Mouse (Mus musculus) hindbrain, embryonic 13.5 days (tissue): ENCODE results near the gene C130032M10Rik. TPM values are rescaled to one million over a fixed set of nuclear protein-coding genes. Genes with fewer than 3 reads are reported as not detected.

Experiments used
- ATAC-seq: fragments of 200-750 bp; cut with Nextera tagmentation; 2 replicates; pipeline ENCODE4 v1.8.0; 2017; ENCODE audit warnings: moderate TSS enrichment; ENCODE audit not compliant: low FRiP score
- H3K27ac ChIP-seq: fragments of 300-500 bp; sonication (generic); 2 replicates; pipeline ENCODE4 v1.5.1; 2015; ENCODE audit warnings: inconsistent platforms, mild to moderate bottlenecking, moderate library complexity
- H3K27me3 ChIP-seq: fragments of 300-500 bp; sonication (generic); 2 replicates; pipeline ENCODE4 v1.6.1; 2015; ENCODE audit warnings: mild to moderate bottlenecking, inconsistent platforms
- H3K36me3 ChIP-seq: fragments of 300-500 bp; sonication (generic); 2 replicates; pipeline ENCODE4 v1.6.1; 2015; ENCODE audit warnings: mild to moderate bottlenecking, inconsistent platforms
- H3K4me1 ChIP-seq: fragments of 300-500 bp; sonication (generic); replicated peaks from 2 replicates; pipeline ENCODE4 v1.6.1; 2015; ENCODE audit warnings: inconsistent platforms
- H3K4me2 ChIP-seq: fragments of 300-500 bp; sonication (generic); 2 replicates; pipeline ENCODE4 v1.6.1; 2015; ENCODE audit warnings: inconsistent platforms, mild to moderate bottlenecking, moderate library complexity
- H3K4me3 ChIP-seq: fragments of 300-500 bp; sonication (generic); 2 replicates; pipeline ENCODE4 v1.5.1; 2015; ENCODE audit warnings: mild to moderate bottlenecking, inconsistent platforms
- H3K9ac ChIP-seq: fragments of 300-500 bp; sonication (generic); 2 replicates; pipeline ENCODE4 v1.6.1; 2015; ENCODE audit warnings: mild to moderate bottlenecking, inconsistent platforms
- H3K9me3 ChIP-seq: fragments of 300-500 bp; sonication (generic); 2 replicates; pipeline ENCODE4 v1.6.1; 2016; ENCODE audit warnings: inconsistent platforms
- WGBS: fragments of 180-500 bp; shearing (Covaris S2); methylation state at CpG from one replicate; pipeline ENCODE4 v1.1.7; 2015; 5-methylcytosine and 5-hydroxymethylcytosine counted together
- polyA plus RNA-seq: library from polyadenylated mRNA; unstranded; fragments of >200 nt; fragmentation: Nextera tagmentation; extraction: Ambion mirVana; gene quantifications from 2 replicates; pipeline ENCODE4 v1.2.1, GENCODE M21; 2015

The C130032M10Rik gene
- polyA plus RNA-seq, 1 experiment from 2014 or later, result 0.35 TPM

DNA sequence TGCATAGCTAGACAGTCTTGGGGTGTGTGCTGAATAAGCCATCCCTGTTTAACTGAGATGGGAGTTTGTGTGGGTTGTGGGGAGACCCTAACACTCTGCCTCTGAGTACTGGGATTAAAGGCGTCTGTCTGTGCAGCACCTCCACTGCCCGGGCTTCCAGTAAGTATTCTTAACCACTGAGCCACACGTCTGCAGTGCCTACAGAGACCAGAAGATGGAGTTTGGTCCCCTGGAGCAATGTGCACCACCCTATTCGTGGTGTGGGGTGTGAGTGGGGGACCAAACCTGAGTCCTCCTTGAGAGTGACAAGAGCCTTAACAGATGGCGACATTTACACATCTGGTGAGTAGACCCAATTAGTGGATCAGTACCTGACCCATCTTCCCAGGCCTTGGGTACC is 6.5 kb downstream of the C130032M10Rik start:
- no peak for ATAC-seq
- H3K4me1 ChIP-seq, result peaks cover 16% of the 10 kb centered on the region
- H3K27me3 ChIP-seq, result no peaks in the 10 kb centered on the region
- H3K36me3 ChIP-seq, result no peaks in the 10 kb centered on the region
- H3K4me3 ChIP-seq, result no peak overlapping the region
- no peak overlapping the region for H3K4me2 ChIP-seq
- H3K9me3 ChIP-seq, result no peaks in the 10 kb centered on the region
- no peak overlapping the region for H3K9ac ChIP-seq
- H3K27ac ChIP-seq, result no peak overlapping the region
- WGBS, result 64% methylated on average over 5 of the region's 5 CpGs

DNA sequence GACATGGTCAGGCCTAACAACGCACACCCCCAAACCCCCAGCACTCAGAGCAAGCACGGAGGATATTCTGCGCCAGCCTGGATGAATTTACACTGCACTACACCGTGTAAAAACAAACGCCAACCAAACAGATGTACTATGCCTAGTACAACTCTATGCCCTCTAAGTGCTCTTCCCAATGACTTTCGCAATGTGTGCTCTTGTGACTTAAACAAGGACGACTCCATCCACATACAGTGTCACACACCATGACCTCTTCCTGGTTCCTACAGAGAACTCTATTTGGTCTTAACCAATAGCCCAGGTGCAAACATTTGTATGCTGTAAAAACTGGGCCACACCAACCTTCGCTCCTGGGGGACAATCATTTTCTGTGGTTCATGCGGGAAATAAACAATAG is 7.0 kb downstream of the C130032M10Rik start:
- H3K4me3 ChIP-seq, result no peak overlapping the region
- H3K4me2 ChIP-seq, result no peak overlapping the region
- no peaks in the 10 kb centered on the region for H3K9me3 ChIP-seq
- H3K9ac ChIP-seq, result no peak overlapping the region
- H3K4me1 ChIP-seq, result peaks cover 18% of the 10 kb centered on the region
- H3K27ac ChIP-seq, result no peak overlapping the region
- no peak for ATAC-seq
- WGBS, result 90% methylated on average over 9 of the region's 9 CpGs
- no peaks in the 10 kb centered on the region for H3K27me3 ChIP-seq
- H3K36me3 ChIP-seq, result no peaks in the 10 kb centered on the region

DNA sequence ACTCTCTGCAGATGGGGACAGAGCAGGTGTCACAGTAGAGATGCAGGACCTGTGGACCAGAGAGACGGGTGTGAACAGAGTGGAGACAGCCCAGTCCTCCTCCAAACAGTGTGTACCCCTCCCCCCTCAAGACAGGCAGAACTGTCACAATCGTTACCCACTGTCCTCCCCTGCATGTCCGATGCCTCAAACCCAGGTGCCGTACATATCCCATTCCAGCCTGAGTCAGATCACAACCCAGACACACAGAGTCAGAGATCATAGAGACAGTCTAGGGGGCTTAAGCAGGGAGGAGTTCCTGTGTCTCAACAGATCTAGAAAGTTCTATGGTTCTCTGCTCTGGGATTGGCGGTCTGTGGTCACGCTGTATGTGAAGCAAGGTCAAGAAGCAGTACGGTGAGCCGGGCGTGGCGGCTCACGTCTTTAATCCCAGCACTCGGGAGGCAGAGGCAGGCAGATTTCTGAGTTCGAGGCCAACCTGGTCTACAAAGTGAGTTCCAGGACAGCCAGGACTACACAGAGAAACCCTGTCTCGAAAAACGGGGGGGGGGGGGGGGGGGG is 9.7 kb downstream of the C130032M10Rik start:
- Histone ChIP-seq H3K27me3 (no peaks in the 10 kb centered on the region), H3K36me3 (no peaks in the 10 kb centered on the region), H3K4me3 (no peak overlapping the region), H3K9me3 (no peaks in the 10 kb centered on the region), H3K4me2 (no peak overlapping the region), H3K27ac (no peak overlapping the region), H3K4me1 (peaks cover 23% of the 10 kb centered on the region), H3K9ac (no peak overlapping the region)
- no peak for ATAC-seq
- WGBS, result 86% methylated on average over 14 of the region's 15 CpGs

DNA sequence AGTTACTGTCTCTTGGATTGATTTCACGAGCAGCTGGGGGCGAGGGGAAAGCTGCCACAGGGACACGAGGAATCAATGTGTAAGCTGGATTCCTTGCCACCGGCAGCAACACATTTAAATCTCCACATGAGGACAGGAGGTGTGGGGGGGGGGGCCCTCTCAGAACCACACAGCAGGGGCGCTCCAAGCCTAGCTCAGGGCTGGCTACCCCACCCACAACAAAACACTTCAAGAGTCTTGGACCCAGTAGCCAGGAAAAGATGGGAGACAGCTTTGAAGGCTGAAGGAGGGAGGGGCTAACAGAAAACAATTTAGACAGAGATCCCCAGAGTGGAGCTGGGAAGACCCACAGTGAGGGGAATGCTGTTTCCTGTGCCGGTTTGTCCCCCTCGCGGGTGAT is 10.4 kb downstream of the C130032M10Rik start:
- 0 out of 2 replicates have a peak, but pooled peaks have one; percentile 23 for ATAC-seq
- peak overlapping the region; percentile 19; the same call in 1 of the 2 replicates for H3K4me2 ChIP-seq

DNA sequence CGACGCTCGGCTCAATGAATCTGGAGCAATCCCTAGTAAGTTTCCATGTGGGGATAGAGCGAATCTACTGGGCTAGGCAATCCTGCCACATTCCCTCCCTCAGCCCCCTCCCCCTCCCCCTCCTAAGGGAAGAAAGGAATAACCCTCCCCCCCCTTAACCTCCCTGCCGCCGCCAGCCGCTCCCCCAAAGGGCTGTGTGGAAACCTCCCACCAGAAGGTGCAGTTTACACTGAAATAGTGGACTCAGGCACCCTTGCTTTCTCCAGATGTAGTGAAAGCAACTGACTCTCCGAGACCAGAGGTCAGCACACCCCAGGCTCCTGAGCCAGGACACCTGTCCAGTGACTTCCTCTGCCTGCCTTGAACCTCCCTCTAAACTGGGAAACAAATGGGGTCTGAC is 11.1 kb downstream of the C130032M10Rik start:
- H3K27ac ChIP-seq, result no peak overlapping the region
- ATAC-seq, result no peak
- no peak overlapping the region; the same call in 1 of the 2 replicates for H3K4me3 ChIP-seq
- peak overlapping the region; percentile 36 for H3K4me2 ChIP-seq
- H3K9ac ChIP-seq, result no peak overlapping the region
- no peaks in the 10 kb centered on the region for H3K27me3 ChIP-seq
- H3K36me3 ChIP-seq, result no peaks in the 10 kb centered on the region
- H3K9me3 ChIP-seq, result no peaks in the 10 kb centered on the region
- peaks cover 34% of the 10 kb centered on the region for H3K4me1 ChIP-seq
- WGBS, result 3% methylated on average over 8 of the region's 8 CpGs

More for the DNA sequence above, 10.4 kb downstream of the C130032M10Rik start:
- H3K9ac ChIP-seq, result no peak overlapping the region
- 3% methylated on average over 8 of the region's 8 CpGs for WGBS
- 0 out of 2 replicates have a peak overlapping the region, but pooled peaks have one; percentile 40 for H3K27ac ChIP-seq
- peaks cover 28% of the 10 kb centered on the region for H3K4me1 ChIP-seq
- no peaks in the 10 kb centered on the region for H3K27me3 ChIP-seq
- no peak overlapping the region for H3K4me3 ChIP-seq
- no peaks in the 10 kb centered on the region for H3K9me3 ChIP-seq
- H3K36me3 ChIP-seq, result no peaks in the 10 kb centered on the region

DNA sequence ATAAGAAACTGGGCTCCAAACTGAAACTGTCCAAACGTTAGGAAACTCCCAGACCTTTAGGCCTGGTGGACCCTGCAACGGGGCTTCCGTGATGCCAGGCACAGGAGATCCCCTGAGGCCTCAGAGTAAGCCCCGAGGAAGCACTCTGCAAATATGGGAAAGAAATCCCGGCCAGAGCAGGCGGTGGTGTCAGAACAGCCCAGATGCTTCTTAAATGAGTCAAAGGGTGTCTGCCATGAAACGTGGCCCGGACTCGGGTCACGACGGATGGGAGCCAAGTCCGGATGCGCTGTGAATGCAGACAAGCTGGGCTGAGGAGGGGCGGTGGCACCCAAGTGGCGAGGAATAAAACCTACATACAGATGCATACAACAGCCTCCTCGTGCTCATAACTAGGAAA is 11.6 kb downstream of the C130032M10Rik start:
- peaks cover 37% of the 10 kb centered on the region for H3K4me1 ChIP-seq
- H3K36me3 ChIP-seq, result no peaks in the 10 kb centered on the region
- no peak overlapping the region for H3K9ac ChIP-seq
- H3K27ac ChIP-seq, result no peak overlapping the region
- WGBS, result 1% methylated on average over 16 of the region's 16 CpGs
- H3K4me3 ChIP-seq, result no peak overlapping the region; the same call in 1 of the 2 replicates
- H3K4me2 ChIP-seq, result peak overlapping the region; percentile 36
- H3K9me3 ChIP-seq, result no peaks in the 10 kb centered on the region
- ATAC-seq, result no peak
- H3K27me3 ChIP-seq, result no peaks in the 10 kb centered on the region

DNA sequence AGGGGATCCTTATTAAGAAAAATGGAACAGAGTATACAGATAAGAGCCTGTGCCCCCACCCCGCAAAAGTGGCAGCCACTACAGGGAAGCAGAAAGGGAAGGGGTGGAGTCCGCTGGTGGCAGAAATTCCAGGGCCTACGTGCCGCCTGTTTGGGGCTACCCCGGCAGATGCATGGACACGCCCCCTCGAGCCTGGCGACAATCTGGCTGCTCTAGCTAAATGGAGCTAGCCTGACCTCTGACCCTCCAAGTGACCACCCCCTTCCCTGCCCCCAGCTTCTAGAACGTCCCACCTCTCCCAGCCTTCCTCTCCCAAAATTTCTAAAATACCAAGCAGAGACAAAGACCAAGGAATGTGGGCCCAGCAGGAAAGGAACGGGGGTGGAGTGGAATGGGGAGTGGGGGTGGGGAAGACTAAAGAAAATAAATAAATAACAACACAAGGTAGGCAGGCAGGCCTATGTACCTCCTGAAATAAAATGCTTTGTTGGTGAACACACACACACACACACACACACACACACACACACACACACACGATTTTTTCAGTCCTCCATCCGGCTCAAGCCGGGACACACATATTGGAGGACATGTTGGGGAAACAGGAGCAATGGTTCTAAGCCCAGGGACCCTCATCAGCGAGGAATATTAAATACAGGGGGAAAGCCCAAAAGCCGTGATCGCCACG is 12.6 kb downstream of the C130032M10Rik start:
- ATAC-seq, result no peak

DNA sequence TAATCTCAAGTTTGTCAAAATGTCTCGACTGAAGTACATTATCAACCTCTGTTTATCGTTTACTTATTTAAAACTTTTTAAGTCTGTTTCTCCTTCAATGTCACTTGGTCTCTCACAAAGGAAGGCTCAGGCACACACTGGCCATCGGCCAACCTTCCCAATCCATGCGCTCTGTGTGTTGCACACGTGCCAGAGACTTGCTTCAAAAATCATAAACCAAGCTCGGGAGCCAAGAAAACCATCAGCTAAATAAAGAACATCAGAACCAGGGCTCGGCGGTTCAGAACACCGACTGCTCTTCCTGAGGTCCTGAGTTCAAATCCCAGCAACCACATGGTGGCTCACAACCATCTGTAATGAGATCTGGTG is 13.2 kb downstream of the C130032M10Rik start:
- no peak for ATAC-seq
- 41% methylated on average over 9 of the region's 9 CpGs for WGBS
- H3K4me3 ChIP-seq, result no peak overlapping the region
- no peak overlapping the region for H3K27ac ChIP-seq
- no peaks in the 10 kb centered on the region for H3K9me3 ChIP-seq
- H3K36me3 ChIP-seq, result no peaks in the 10 kb centered on the region
- no peak overlapping the region for H3K4me2 ChIP-seq
- H3K4me1 ChIP-seq, result peaks cover 37% of the 10 kb centered on the region
- no peaks in the 10 kb centered on the region for H3K27me3 ChIP-seq
- H3K9ac ChIP-seq, result no peak overlapping the region

More for the DNA sequence above, 12.6 kb downstream of the C130032M10Rik start:
- WGBS, result 9% methylated on average over 17 of the region's 17 CpGs
- H3K27me3 ChIP-seq, result no peaks in the 10 kb centered on the region
- no peak overlapping the region for H3K27ac ChIP-seq
- no peak overlapping the region for H3K4me3 ChIP-seq
- peaks cover 37% of the 10 kb centered on the region for H3K4me1 ChIP-seq
- 0 out of 2 replicates have a peak overlapping the region, but pooled peaks have one; percentile 10 for H3K4me2 ChIP-seq
- H3K9me3 ChIP-seq, result no peaks in the 10 kb centered on the region
- no peaks in the 10 kb centered on the region for H3K36me3 ChIP-seq
- H3K9ac ChIP-seq, result no peak overlapping the region

DNA sequence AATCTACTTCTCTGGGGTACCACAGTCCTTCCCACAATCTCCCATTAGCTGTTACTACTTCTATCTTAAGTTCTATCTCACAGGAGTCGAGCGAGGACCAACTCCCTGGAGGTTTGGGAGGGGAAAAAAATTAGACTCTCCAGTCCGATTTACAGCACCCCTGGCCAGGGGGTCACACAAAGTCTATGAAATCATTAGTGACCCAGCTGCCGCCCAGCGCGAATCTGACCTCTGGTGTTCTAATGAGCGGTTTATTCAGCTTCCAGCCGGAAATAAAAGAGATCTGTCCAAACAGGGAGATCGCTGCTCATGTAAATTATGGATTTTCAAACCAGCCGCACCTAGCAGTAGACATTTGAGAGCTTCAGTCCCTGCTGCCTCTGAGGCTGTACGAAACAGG is 15.8 kb downstream of the C130032M10Rik start:
- Histone ChIP-seq H3K27ac (no peak overlapping the region), H3K27me3 (no peaks in the 10 kb centered on the region), H3K4me1 (peaks cover 29% of the 10 kb centered on the region), H3K4me2 (peak overlapping the region; percentile 15; the same call in 1 of the 2 replicates), H3K9ac (no peak overlapping the region), H3K9me3 (no peaks in the 10 kb centered on the region), H3K36me3 (no peaks in the 10 kb centered on the region), H3K4me3 (no peak overlapping the region)
- 19% methylated on average over 11 of the region's 11 CpGs for WGBS
- no peak for ATAC-seq

DNA sequence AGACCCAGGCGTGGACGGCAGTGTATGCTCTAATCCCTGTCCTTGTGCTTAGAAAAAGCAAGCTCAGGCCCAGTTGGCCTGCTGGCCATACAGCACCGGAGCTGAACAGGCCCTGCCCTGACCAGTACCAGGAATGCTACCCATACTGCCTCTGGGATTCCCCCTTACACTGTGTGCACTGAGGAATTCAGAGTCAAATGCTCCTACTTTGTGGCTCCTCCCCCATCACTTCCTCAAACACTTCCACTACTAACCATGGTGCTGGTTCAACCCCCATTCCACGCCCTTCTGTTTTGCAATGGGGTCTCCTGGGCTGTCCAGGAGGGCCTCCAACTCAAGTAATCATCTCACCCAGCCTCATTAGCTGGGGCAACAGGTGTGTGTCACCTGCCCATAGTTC is 18.4 kb downstream of the C130032M10Rik start:
- 80% methylated on average over 4 of the region's 4 CpGs for WGBS
- Histone ChIP-seq H3K9ac (no peak overlapping the region), H3K27ac (no peak overlapping the region), H3K4me3 (no peak overlapping the region), H3K4me1 (peaks cover 23% of the 10 kb centered on the region), H3K27me3 (no peaks in the 10 kb centered on the region), H3K9me3 (no peaks in the 10 kb centered on the region), H3K36me3 (no peaks in the 10 kb centered on the region), H3K4me2 (no peak overlapping the region)
- ATAC-seq, result no peak

DNA sequence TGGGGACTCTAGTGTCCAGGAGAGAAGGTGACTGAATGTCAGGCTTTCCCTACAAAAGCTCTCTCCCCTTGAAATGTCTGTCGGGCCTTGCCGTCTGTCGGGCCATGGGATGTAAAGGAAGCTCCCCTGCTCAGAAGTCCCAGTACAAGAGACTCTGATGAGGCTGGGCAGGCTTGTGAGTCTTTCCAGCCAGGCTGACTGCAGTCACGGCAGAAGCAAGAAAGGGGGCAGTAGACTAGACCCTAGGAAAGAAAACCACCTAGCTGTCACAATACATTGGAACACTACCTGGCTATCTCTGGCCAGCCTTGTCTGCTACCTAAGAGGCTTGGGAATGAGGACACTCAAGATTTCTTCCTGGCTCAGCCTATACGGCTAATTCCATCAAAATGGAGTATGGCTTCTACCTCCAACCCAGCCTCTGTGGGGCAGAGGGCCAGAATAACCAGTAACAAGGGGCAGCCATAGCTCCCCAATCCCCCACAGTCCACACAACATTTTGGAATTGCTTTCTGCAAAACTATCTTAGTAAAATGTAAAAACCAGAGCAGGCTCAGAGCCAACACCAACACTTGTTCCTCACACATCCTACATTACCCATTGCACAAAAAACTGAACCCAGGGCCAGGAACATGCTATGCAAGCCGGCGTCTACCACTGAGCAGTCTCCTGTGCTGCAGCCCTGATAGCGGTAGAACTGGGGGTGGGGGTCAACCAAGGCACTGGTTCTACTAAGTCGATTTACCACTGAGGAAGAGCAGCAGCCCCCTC is 19.4 kb downstream of the C130032M10Rik start:
- no peak overlapping the region for H3K27ac ChIP-seq
- no peaks in the 10 kb centered on the region for H3K9me3 ChIP-seq
- ATAC-seq, result no peak
- no peaks in the 10 kb centered on the region for H3K36me3 ChIP-seq
- WGBS, result 72% methylated on average over 9 of the region's 9 CpGs
- H3K9ac ChIP-seq, result no peak overlapping the region
- H3K27me3 ChIP-seq, result no peaks in the 10 kb centered on the region
- peaks cover 27% of the 10 kb centered on the region for H3K4me1 ChIP-seq
- H3K4me3 ChIP-seq, result no peak overlapping the region
- H3K4me2 ChIP-seq, result no peak overlapping the region

DNA sequence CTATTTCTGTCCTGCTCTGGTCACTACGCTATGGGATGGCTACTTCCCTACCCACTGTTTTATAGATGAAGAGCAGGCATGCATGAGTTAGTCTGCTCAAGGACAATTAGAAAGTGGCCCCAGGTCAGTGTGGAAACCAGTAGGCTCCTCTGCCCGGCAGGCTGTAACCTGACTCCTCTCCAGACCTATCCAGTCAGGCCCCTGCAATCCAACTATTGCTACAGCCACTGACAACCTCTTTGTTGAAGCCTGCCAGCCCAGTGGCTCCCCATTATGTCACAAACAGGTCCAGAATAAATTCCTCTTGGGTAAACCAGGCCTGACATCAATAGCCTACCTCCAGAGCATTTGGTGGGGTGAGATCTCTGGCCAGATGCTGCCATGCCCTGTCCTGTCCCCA is 21.1 kb downstream of the C130032M10Rik start:
- H3K4me1 ChIP-seq, result peaks cover 18% of the 10 kb centered on the region
- no peak overlapping the region for H3K9ac ChIP-seq
- H3K4me2 ChIP-seq, result no peak overlapping the region
- no peaks in the 10 kb centered on the region for H3K9me3 ChIP-seq
- H3K4me3 ChIP-seq, result no peak overlapping the region
- no peaks in the 10 kb centered on the region for H3K27me3 ChIP-seq
- H3K27ac ChIP-seq, result no peak overlapping the region
- H3K36me3 ChIP-seq, result no peaks in the 10 kb centered on the region
- ATAC-seq, result no peak
- WGBS, result 29% methylated on average over 2 of the region's 2 CpGs
